Mouse (Mus musculus) small intestine, adult 2 months (tissue): ENCODE results near the gene Prkag3.

Experiments
- CTCF ChIP-seq: fragments of 200-500 bp; IDR thresholded peaks from 2 replicates; pipeline ENCODE4 v1.5.1; 2012; ENCODE audit warnings: low read depth, mild to moderate bottlenecking, control low read depth, inconsistent platforms, low read length, moderate library complexity, mixed read lengths; ENCODE audit not compliant: insufficient replicate concordance, insufficient read length; ENCODE audit errors: extremely low read depth
- POLR2A ChIP-seq: fragments of 200-500 bp; IDR thresholded peaks from 2 replicates; pipeline ENCODE4 v1.6.1; 2012; ENCODE audit warnings: low read depth, mild to moderate bottlenecking, control low read depth, inconsistent platforms, low read length, moderate library complexity

GRCm38 (mm10) chr1:74759773-74760172, 10.8 kb upstream of the Prkag3 start:
- TF ChIP-seq CTCF = peak; percentile 61; the same call in 1 of the 2 replicates
- TF ChIP-seq POLR2A = no peak
